Mouse (Mus musculus): ENCODE measurements around the gene Bcas3. TPM values are rescaled to one million over a fixed set of nuclear protein-coding genes. Genes with fewer than 3 reads are reported as not detected.

The Bcas3 gene
- polyA plus RNA-seq, 1 experiment from 2014 or later = 44.3 TPM

GRCm38 (mm10) chr11:85547966-85548365 lies 195.0 kb downstream of the Bcas3 start:
- Histone ChIP-seq H3K27me3 (ENCODE audit: control insufficient read depth, insufficient read depth, low read length) (no peaks in the 10 kb centered on the region), H3K4me1 (ENCODE audit: control insufficient read depth, insufficient read depth, low read length) (no peaks in the 10 kb centered on the region), H3K36me3 (ENCODE audit: control insufficient read depth, insufficient read depth, low read length) (no peaks in the 10 kb centered on the region), H3K9me3 (ENCODE audit: control insufficient read depth, low read length) (no peaks in the 10 kb centered on the region), H3K4me3 (ENCODE audit: low read depth, low read length) (no peak overlapping the region), H3K4me2 (ENCODE audit: low read depth) (no peak overlapping the region), H3K27ac (ENCODE audit: low read depth, low read length) (no peak overlapping the region), H3K9ac (ENCODE audit: low read length) (no peak overlapping the region)
- WGBS = 77% methylated on average over 6 of the region's 6 CpGs
- no peak for DNase-seq (ENCODE audit: low spot score)
- no peak for ATAC-seq (ENCODE audit: insufficient read depth, low FRiP score, low TSS enrichment)

GRCm38 (mm10) chr11:85549651-85550050 lies 196.7 kb downstream of the Bcas3 start:
- Histone ChIP-seq H3K9me3 (ENCODE audit: control insufficient read depth, low read length) (no peaks in the 10 kb centered on the region), H3K4me2 (ENCODE audit: low read depth) (no peak overlapping the region), H3K36me3 (ENCODE audit: control insufficient read depth, insufficient read depth, low read length) (no peaks in the 10 kb centered on the region), H3K4me1 (ENCODE audit: control insufficient read depth, insufficient read depth, low read length) (no peaks in the 10 kb centered on the region), H3K9ac (ENCODE audit: low read length) (no peak overlapping the region), H3K27ac (ENCODE audit: low read depth, low read length) (no peak overlapping the region), H3K27me3 (ENCODE audit: control insufficient read depth, insufficient read depth, low read length) (no peaks in the 10 kb centered on the region), H3K4me3 (ENCODE audit: low read depth, low read length) (no peak overlapping the region)
- DNase-seq (ENCODE audit: low spot score) (no peak), ATAC-seq (ENCODE audit: insufficient read depth, low FRiP score, low TSS enrichment) (no peak)
- 91% methylated on average over 3 of the region's 3 CpGs for WGBS

- WGBS = 78% methylated on average over 1 of the region's 1 CpGs
- Histone ChIP-seq H3K36me3 (ENCODE audit: control insufficient read depth, insufficient read depth, low read length) (no peaks in the 10 kb centered on the region), H3K9ac (ENCODE audit: low read length) (no peak overlapping the region), H3K27me3 (ENCODE audit: control insufficient read depth, insufficient read depth, low read length) (no peaks in the 10 kb centered on the region), H3K9me3 (ENCODE audit: control insufficient read depth, low read length) (no peaks in the 10 kb centered on the region), H3K4me3 (ENCODE audit: low read depth, low read length) (no peak overlapping the region), H3K27ac (ENCODE audit: low read depth, low read length) (no peak overlapping the region), H3K4me2 (ENCODE audit: low read depth) (no peak overlapping the region), H3K4me1 (ENCODE audit: control insufficient read depth, insufficient read depth, low read length) (no peaks in the 10 kb centered on the region)
- ATAC-seq (ENCODE audit: insufficient read depth, low FRiP score, low TSS enrichment) = no peak
- DNase-seq (ENCODE audit: low spot score) = no peak
Observed at GRCm38 (mm10) chr11:85555066-85555465, 202.1 kb downstream of the Bcas3 start.

- H3K4me3 ChIP-seq (ENCODE audit: low read depth, low read length) = no peak overlapping the region
- ATAC-seq (ENCODE audit: insufficient read depth, low FRiP score, low TSS enrichment) (no peak), DNase-seq (ENCODE audit: low spot score) (no peak)
- H3K27ac ChIP-seq (ENCODE audit: low read depth, low read length) = no peak overlapping the region
- H3K36me3 ChIP-seq (ENCODE audit: control insufficient read depth, insufficient read depth, low read length) = no peaks in the 10 kb centered on the region
- H3K9ac ChIP-seq (ENCODE audit: low read length) = no peak overlapping the region
- no peaks in the 10 kb centered on the region for H3K9me3 ChIP-seq (ENCODE audit: control insufficient read depth, low read length)
- no peak overlapping the region for H3K4me2 ChIP-seq (ENCODE audit: low read depth)
- no peaks in the 10 kb centered on the region for H3K4me1 ChIP-seq (ENCODE audit: control insufficient read depth, insufficient read depth, low read length)
- H3K27me3 ChIP-seq (ENCODE audit: control insufficient read depth, insufficient read depth, low read length) = no peaks in the 10 kb centered on the region
- WGBS = 80% methylated on average over 2 of the region's 2 CpGs
Observed at GRCm38 (mm10) chr11:85555721-85556120, 202.8 kb downstream of the Bcas3 start.

GRCm38 (mm10) chr11:85565068-85565467 lies 212.1 kb downstream of the Bcas3 start:
- no peaks in the 10 kb centered on the region for H3K27me3 ChIP-seq (ENCODE audit: control insufficient read depth, insufficient read depth, low read length)
- no peak overlapping the region for H3K9ac ChIP-seq (ENCODE audit: low read length)
- H3K36me3 ChIP-seq (ENCODE audit: control insufficient read depth, insufficient read depth, low read length) = no peaks in the 10 kb centered on the region
- ATAC-seq (ENCODE audit: insufficient read depth, low FRiP score, low TSS enrichment) (no peak), DNase-seq (ENCODE audit: low spot score) (no peak)
- H3K4me3 ChIP-seq (ENCODE audit: low read depth, low read length) = no peak overlapping the region
- no peaks in the 10 kb centered on the region for H3K4me1 ChIP-seq (ENCODE audit: control insufficient read depth, insufficient read depth, low read length)
- no peak overlapping the region for H3K27ac ChIP-seq (ENCODE audit: low read depth, low read length)
- WGBS = 79% methylated on average over 2 of the region's 2 CpGs
- H3K9me3 ChIP-seq (ENCODE audit: control insufficient read depth, low read length) = no peaks in the 10 kb centered on the region
- no peak overlapping the region for H3K4me2 ChIP-seq (ENCODE audit: low read depth)

- DNase-seq (ENCODE audit: low spot score) (no peak), ATAC-seq (ENCODE audit: insufficient read depth, low FRiP score, low TSS enrichment) (no peak)
- no peak overlapping the region for H3K4me2 ChIP-seq (ENCODE audit: low read depth)
- peaks cover 6% of the 10 kb centered on the region for H3K4me1 ChIP-seq (ENCODE audit: control insufficient read depth, insufficient read depth, low read length)
- H3K9ac ChIP-seq (ENCODE audit: low read length) = no peak overlapping the region
- no peaks in the 10 kb centered on the region for H3K36me3 ChIP-seq (ENCODE audit: control insufficient read depth, insufficient read depth, low read length)
- 41% methylated on average over 3 of the region's 3 CpGs for WGBS
- H3K4me3 ChIP-seq (ENCODE audit: low read depth, low read length) = no peak overlapping the region
- H3K27me3 ChIP-seq (ENCODE audit: control insufficient read depth, insufficient read depth, low read length) = no peaks in the 10 kb centered on the region
- no peak overlapping the region for H3K27ac ChIP-seq (ENCODE audit: low read depth, low read length)
- no peaks in the 10 kb centered on the region for H3K9me3 ChIP-seq (ENCODE audit: control insufficient read depth, low read length)
Observed at GRCm38 (mm10) chr11:85571040-85571439, 218.1 kb downstream of the Bcas3 start.

GRCm38 (mm10) chr11:85571936-85572335 lies 219.0 kb downstream of the Bcas3 start:
- Histone ChIP-seq H3K27me3 (ENCODE audit: control insufficient read depth, insufficient read depth, low read length) (no peaks in the 10 kb centered on the region), H3K36me3 (ENCODE audit: control insufficient read depth, insufficient read depth, low read length) (no peaks in the 10 kb centered on the region), H3K27ac (ENCODE audit: low read depth, low read length) (no peak overlapping the region), H3K9ac (ENCODE audit: low read length) (no peak overlapping the region), H3K4me3 (ENCODE audit: low read depth, low read length) (no peak overlapping the region), H3K9me3 (ENCODE audit: control insufficient read depth, low read length) (no peaks in the 10 kb centered on the region), H3K4me1 (ENCODE audit: control insufficient read depth, insufficient read depth, low read length) (peaks cover 6% of the 10 kb centered on the region), H3K4me2 (ENCODE audit: low read depth) (no peak overlapping the region)
- ATAC-seq (ENCODE audit: insufficient read depth, low FRiP score, low TSS enrichment) (no peak), DNase-seq (ENCODE audit: low spot score) (peak; percentile 38)
- 41% methylated on average over 5 of the region's 5 CpGs for WGBS

GRCm38 (mm10) chr11:85572590-85572989 lies 219.6 kb downstream of the Bcas3 start:
- H3K9me3 ChIP-seq (ENCODE audit: control insufficient read depth, low read length) = no peaks in the 10 kb centered on the region

GRCm38 (mm10) chr11:85574496-85574895 lies 221.5 kb downstream of the Bcas3 start:
- Histone ChIP-seq H3K36me3 (ENCODE audit: control insufficient read depth, insufficient read depth, low read length) (no peaks in the 10 kb centered on the region), H3K4me2 (ENCODE audit: low read depth) (no peak overlapping the region), H3K27ac (ENCODE audit: low read depth, low read length) (no peak overlapping the region), H3K4me1 (ENCODE audit: control insufficient read depth, insufficient read depth, low read length) (peaks cover 10% of the 10 kb centered on the region), H3K9ac (ENCODE audit: low read length) (no peak overlapping the region), H3K27me3 (ENCODE audit: control insufficient read depth, insufficient read depth, low read length) (no peaks in the 10 kb centered on the region), H3K4me3 (ENCODE audit: low read depth, low read length) (no peak overlapping the region), H3K9me3 (ENCODE audit: control insufficient read depth, low read length) (no peaks in the 10 kb centered on the region)
- ATAC-seq (ENCODE audit: insufficient read depth, low FRiP score, low TSS enrichment) (no peak), DNase-seq (ENCODE audit: low spot score) (peak; percentile 17)
- 6% methylated on average over 4 of the region's 4 CpGs for WGBS

More at GRCm38 (mm10) chr11:85572590-85572989, 219.6 kb downstream of the Bcas3 start:
- DNase-seq (ENCODE audit: low spot score) (no peak), ATAC-seq (ENCODE audit: insufficient read depth, low FRiP score, low TSS enrichment) (no peak)
- Histone ChIP-seq H3K9ac (ENCODE audit: low read length) (no peak overlapping the region), H3K4me3 (ENCODE audit: low read depth, low read length) (no peak overlapping the region), H3K27me3 (ENCODE audit: control insufficient read depth, insufficient read depth, low read length) (no peaks in the 10 kb centered on the region), H3K36me3 (ENCODE audit: control insufficient read depth, insufficient read depth, low read length) (no peaks in the 10 kb centered on the region), H3K4me1 (ENCODE audit: control insufficient read depth, insufficient read depth, low read length) (peaks cover 8% of the 10 kb centered on the region), H3K27ac (ENCODE audit: low read depth, low read length) (no peak overlapping the region), H3K4me2 (ENCODE audit: low read depth) (no peak overlapping the region)
- 89% methylated on average over 3 of the region's 3 CpGs for WGBS
